Mouse (Mus musculus): ENCODE measurements around the gene Trmt10b. TPM values are rescaled to one million over a fixed set of nuclear protein-coding genes. Genes with fewer than 3 reads are reported as not detected.

The Trmt10b gene
- total RNA-seq (2015), result 5.8 and 11.3 TPM in 2 replicates
- total RNA-seq (2017), result 15.9 and 16.2 TPM in 2 replicates

- ATAC-seq (ENCODE audit: poor library complexity, severe bottlenecking), result peak; percentile 100
Observed at GRCm38 (mm10) chr4:45296662-45297564, at the start of gene Trmt10b. Trmt10b (plus strand) TSS chr4:45297127.

- ATAC-seq (ENCODE audit: poor library complexity, severe bottlenecking), result no peak
Observed at GRCm38 (mm10) chr4:45251265-45251664, 45.7 kb upstream of the Trmt10b start.

GRCm38 (mm10) chr4:45252861-45253262, 44.1 kb upstream of the Trmt10b start:
- ATAC-seq (ENCODE audit: poor library complexity, severe bottlenecking), result no peak

- no peak for ATAC-seq (ENCODE audit: poor library complexity, severe bottlenecking)
Observed at GRCm38 (mm10) chr4:45253839-45254601, 42.9 kb upstream of the Trmt10b start.

GRCm38 (mm10) chr4:45259232-45259832, 37.6 kb upstream of the Trmt10b start:
- no peak for ATAC-seq (ENCODE audit: poor library complexity, severe bottlenecking)

DNA sequence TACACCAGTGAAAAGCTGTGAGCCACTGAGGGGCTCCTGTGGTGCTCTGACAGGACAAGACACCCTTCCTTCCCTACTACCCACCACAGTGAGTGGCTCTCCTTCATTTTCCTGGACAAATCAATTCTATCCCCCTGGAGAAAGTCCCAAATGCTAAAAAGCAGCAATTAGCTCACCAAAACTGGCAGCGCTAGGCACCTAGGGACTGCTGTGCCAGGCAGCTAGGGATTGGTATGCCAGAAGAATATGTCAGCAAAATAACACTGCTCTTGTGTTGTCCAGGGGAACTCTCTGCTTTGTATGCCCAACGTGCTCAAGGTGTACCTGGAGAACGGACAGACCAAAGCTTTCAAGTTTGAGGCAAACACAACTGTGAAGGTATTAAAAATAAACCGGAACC, 35.4 kb upstream of the Trmt10b start:
- ATAC-seq (ENCODE audit: poor library complexity, severe bottlenecking), result no peak

DNA sequence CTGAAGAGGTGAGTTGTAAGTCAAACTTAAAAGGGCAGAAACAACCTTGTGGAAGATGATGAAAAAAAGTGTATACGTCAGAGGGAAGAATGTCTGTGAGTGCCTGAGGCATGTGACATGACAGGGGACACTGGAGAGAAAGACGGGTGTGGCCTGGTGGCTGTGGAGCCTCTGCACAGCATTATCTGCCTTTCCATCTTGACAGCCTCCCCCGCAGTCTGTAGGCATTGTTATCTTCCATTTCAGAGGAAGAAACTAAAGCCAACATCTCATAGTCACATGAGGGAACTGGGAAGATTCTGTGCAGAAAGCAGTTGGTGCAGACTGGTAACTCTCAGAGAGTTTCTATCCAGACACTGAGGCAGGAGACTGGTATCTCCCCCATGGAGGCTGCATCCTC, 29.0 kb upstream of the Trmt10b start:
- no peak for ATAC-seq (ENCODE audit: poor library complexity, severe bottlenecking)

DNA sequence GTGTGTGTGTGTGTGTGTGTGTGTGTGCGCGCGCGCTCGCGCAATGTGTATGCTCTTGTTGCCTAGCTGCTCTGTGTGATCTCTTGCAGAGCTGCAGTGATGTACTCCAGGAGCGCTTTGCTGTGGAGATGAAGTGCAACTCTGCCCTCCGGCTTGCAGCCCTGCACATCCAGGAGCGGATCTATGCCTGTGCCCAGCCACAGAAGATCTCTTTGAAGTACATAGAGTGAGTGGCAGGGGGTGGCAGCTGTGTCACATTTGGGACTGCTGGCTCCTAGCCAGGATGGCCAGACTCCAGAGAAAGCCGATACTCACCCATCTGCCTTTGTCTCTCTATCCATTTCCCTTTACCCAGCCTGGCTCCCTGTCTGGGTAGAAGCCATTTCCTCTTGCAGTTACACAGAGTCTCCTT, 25.9 kb upstream of the Trmt10b start:
- no peak for ATAC-seq (ENCODE audit: poor library complexity, severe bottlenecking)

GRCm38 (mm10) chr4:45275770-45276169, 21.2 kb upstream of the Trmt10b start:
- no peak for ATAC-seq (ENCODE audit: poor library complexity, severe bottlenecking)

DNA sequence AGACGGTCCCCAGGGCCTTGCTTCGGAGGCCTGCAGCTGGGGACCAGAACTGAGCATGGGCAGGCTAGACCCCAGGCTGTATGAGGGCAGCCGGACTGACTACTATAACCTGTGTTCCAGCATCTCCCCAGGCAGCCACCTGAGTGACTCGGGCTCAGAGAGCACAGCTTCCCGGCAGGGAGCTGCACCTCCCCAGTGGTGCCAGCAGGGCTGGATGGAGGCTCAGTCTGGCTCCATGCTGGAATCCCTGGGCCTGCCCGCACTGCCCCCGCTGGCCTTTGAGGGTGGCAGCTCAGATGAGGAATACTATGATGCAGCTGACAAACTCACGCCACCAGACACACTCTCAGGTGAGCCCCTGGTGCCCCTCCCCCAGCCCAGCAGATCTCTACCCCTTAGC, 17.6 kb upstream of the Trmt10b start:
- ATAC-seq (ENCODE audit: poor library complexity, severe bottlenecking), result no peak

- peak; percentile 86 for ATAC-seq (ENCODE audit: poor library complexity, severe bottlenecking)
Observed at GRCm38 (mm10) chr4:45279981-45280548, 16.9 kb upstream of the Trmt10b start.

GRCm38 (mm10) chr4:45286318-45286717, 10.6 kb upstream of the Trmt10b start:
- ATAC-seq (ENCODE audit: poor library complexity, severe bottlenecking), result no peak

DNA sequence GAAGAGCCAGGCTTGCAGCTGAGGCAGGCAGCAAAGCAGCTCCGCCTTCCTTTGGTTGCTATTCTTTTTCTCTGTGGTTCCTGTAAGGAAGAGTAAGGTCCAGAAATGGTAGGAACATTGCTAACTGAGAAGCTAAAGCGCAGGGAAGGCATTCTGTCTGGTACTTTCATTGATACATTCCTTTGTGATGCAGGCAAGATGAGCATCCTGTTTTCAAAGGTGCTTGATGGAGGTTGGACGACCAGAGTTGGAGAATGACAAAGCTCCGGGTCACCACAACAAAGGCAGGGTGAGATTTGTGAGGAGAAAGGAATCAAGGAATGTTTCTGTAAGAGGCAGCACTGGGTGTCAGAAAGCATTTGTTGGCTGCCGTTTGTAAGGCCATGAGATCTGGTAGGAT, 9.0 kb upstream of the Trmt10b start:
- ATAC-seq (ENCODE audit: poor library complexity, severe bottlenecking), result no peak

DNA sequence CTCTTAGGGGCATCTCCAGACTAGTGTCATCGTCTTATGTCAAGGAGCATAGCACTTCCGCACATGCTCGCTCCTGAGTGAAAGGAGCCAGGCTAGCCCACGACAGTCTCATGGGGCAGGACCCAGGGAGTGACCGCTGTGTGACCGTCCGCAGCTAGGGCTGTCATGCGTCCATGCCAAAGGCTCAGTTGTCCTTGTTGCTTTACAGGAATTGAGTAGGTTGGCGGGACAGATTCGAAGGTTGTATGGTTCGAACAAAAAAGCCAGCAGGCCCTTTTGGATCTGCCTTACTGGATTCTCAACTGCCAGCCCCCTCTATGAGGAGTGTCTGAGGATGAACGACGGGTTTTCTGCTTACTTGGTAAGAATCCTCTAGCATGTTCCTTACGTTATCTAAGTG, 8.6 kb downstream of the Trmt10b start:
- no peak for ATAC-seq (ENCODE audit: poor library complexity, severe bottlenecking)

DNA sequence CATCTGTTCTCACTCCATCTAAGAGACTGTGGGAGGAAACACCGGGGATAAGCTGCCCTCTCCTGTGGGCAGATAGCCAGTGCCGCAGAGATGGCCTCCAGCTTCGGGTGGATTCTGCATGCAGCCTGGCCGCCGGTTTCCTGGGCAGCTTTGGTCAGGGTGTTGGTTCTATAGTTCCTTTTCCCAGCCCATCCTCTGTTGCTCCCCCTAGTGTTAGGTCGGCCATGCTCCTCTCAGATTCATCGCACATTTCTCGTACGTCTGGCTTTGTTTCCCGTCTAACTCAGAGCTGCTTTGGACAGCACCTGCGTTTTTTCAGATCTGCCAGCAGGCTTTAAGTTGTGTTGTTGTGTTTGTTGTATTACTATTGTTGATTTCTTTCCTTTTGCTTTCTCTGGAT, 11.1 kb downstream of the Trmt10b start:
- ATAC-seq (ENCODE audit: poor library complexity, severe bottlenecking), result peak; percentile 54

GRCm38 (mm10) chr4:45308606-45309005, 11.7 kb downstream of the Trmt10b start:
- no peak for ATAC-seq (ENCODE audit: poor library complexity, severe bottlenecking)

DNA sequence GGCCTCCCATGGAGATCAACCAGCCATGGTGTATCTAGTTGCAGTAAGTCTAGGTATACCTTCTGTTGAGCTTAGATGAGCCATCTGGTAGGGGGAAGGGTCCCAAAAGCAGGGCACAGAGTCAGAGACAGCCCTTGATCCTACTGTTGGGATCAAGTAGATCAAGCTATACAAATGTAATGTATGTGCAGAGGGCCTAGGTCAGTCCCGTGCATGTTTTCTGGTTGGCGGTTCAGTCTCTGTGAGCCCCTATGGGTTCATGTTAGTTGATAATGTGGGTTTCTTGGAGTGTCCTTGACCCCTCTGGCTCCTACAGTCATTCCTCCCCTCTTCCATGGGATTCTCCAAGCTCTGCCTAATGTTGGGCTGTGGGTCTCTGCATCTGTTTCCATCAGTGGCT, 14.1 kb downstream of the Trmt10b start:
- ATAC-seq (ENCODE audit: poor library complexity, severe bottlenecking), result no peak

- peak; percentile 95 for ATAC-seq (ENCODE audit: poor library complexity, severe bottlenecking)
Observed at GRCm38 (mm10) chr4:45320159-45320816, 23.4 kb downstream of the Trmt10b start.

GRCm38 (mm10) chr4:45331139-45331538, 34.2 kb downstream of the Trmt10b start:
- ATAC-seq (ENCODE audit: poor library complexity, severe bottlenecking), result no peak

DNA sequence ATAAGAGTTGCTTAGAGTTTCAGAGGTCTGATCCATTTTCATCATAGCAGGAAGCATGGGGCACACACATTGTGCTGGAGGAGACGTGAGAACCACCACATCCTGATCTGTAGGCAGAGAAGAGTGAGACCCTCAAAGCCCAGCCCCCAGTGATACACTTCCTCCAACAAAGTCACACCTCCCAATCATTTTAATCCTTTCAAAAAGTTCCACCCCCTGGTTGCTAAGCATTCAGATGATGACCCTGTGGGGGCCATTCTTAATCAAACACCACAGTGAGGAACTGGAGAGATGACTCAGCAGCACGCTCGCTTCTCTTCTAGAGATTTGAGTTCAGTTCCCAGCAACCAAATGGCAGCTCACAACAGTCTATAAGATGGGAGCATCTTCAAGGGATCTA, 35.5 kb downstream of the Trmt10b start:
- no peak for ATAC-seq (ENCODE audit: poor library complexity, severe bottlenecking)

GRCm38 (mm10) chr4:45341226-45341625, 44.3 kb downstream of the Trmt10b start:
- ATAC-seq (ENCODE audit: poor library complexity, severe bottlenecking), result no peak

Data from megakaryocyte, adult 5-6 weeks (primary cell).